Mouse (Mus musculus) spleen, postnatal 4 days (tissue): ENCODE data around the gene Aff4.
A peak's percentile ranks its signal among the peaks of the same experiment; 100 is the strongest.

Source experiments
- DNase-seq, 2 experiments: peaks; one replicate each; pipeline ENCODE4 v3.0.0; 2022; ENCODE audit warnings: low spot score in 2 of 2

Gene Aff4

GRCm38 (mm10) chr11:53427993-53428715, 77.5 kb downstream of the Aff4 start:
- DNase-seq, result no peak

GRCm38 (mm10) chr11:53428716-53429057, 78.1 kb downstream of the Aff4 start:
- DNase-seq, result no peak

- DNase-seq, result no peak
Observed at GRCm38 (mm10) chr11:53429182-53429581, 78.5 kb downstream of the Aff4 start.

- no peak for DNase-seq
Observed at GRCm38 (mm10) chr11:53430300-53430669, 79.7 kb downstream of the Aff4 start.

- DNase-seq, result peak; percentile 98 to 99
Observed at GRCm38 (mm10) chr11:53430670-53431346, 80.2 kb downstream of the Aff4 start, which contains the start of the genes Uqcrq and Gdf9. TSS of gene Uqcrq (minus strand) at chr11:53430831. TSS of gene Gdf9 (plus strand) at chr11:53431023.

GRCm38 (mm10) chr11:53431347-53432056, 80.9 kb downstream of the Aff4 start:
- peak in 1 of 2 experiments; percentile 66 for DNase-seq

- no peak for DNase-seq
Observed at GRCm38 (mm10) chr11:53433057-53433456, 82.4 kb downstream of the Aff4 start.

GRCm38 (mm10) chr11:53435504-53435903, 84.9 kb downstream of the Aff4 start:
- no peak for DNase-seq

GRCm38 (mm10) chr11:53436338-53436737, 85.7 kb downstream of the Aff4 start:
- no peak for DNase-seq

- no peak for DNase-seq
Observed at GRCm38 (mm10) chr11:53441921-53442320, 91.3 kb downstream of the Aff4 start.

- DNase-seq, result peak in 1 of 2 experiments; percentile 31
Observed at GRCm38 (mm10) chr11:53443861-53444260, 93.2 kb downstream of the Aff4 start.

- no peak for DNase-seq
Observed at GRCm38 (mm10) chr11:53445562-53445961, 94.9 kb downstream of the Aff4 start.

- no peak for DNase-seq
Observed at GRCm38 (mm10) chr11:53446183-53446582, 95.5 kb downstream of the Aff4 start.

GRCm38 (mm10) chr11:53447996-53448395, 97.4 kb downstream of the Aff4 start:
- no peak for DNase-seq

GRCm38 (mm10) chr11:53448529-53448928, 97.9 kb downstream of the Aff4 start:
- no peak for DNase-seq

- no peak for DNase-seq
Observed at GRCm38 (mm10) chr11:53450070-53450705, 99.6 kb downstream of the Aff4 start.

GRCm38 (mm10) chr11:53451361-53451760, 100.7 kb downstream of the Aff4 start:
- no peak for DNase-seq

GRCm38 (mm10) chr11:53452396-53452795, 101.8 kb downstream of the Aff4 start:
- no peak for DNase-seq

- no peak for DNase-seq
Observed at GRCm38 (mm10) chr11:53453031-53453430, 102.4 kb downstream of the Aff4 start.

- DNase-seq, result no peak
Observed at GRCm38 (mm10) chr11:53456474-53457371, 106.1 kb downstream of the Aff4 start, which contains the start of the genes Gm10447 and Shroom1. TSS of gene Gm10447 (minus strand) at chr11:53457110. TSS of gene Shroom1 (plus strand) at chr11:53457205.

GRCm38 (mm10) chr11:53457372-53457954, 106.8 kb downstream of the Aff4 start:
- DNase-seq, result no peak
